Mouse (Mus musculus): ENCODE data around the gene Elob.

DNA sequence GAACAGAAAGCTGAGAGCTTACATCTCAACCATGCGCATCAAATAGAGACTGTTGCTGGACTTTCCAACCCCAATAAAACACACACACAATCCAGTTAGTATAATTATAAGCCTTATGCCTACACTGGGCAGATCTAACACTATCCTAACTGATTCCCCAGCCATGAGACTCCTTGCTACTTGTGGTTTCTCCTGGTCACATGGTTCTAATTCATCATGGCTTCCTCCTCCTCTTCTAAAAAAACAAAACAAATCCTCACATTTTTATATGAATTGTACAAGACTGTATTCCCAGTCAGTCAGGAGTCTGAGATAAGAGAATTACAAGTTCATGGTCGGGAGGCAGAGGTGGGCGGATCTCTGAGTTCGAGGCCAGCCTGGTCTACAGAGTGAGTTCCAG, 40.0 kb downstream of the Elob start:
- TF ChIP-seq CTCF (IDR thresholded peaks at IDR 0.05; ENCODE audit: control insufficient read depth, insufficient read depth, insufficient replicate concordance, low read depth, low read length) (no peak), POLR2A (IDR thresholded peaks at IDR 0.05; ENCODE audit: control insufficient read depth, low read depth, low read length) (no peak)
